Mouse (Mus musculus) kidney, adult 2 months (tissue): ENCODE measurements at regions not wholly inside any gene's neighbourhood (a gene's known extent, or its start where the extent isn't known, plus 50 kb on each side); places are given as distances from the start of the nearest gene placed in this dataset.

Source experiments
- CTCF ChIP-seq: fragments of 200-500 bp; conservative IDR thresholded peaks from 2 replicates; pipeline ENCODE4 v1.5.1; 2011; ENCODE audit warnings: low read depth, mild to moderate bottlenecking, control low read depth, low read length, moderate library complexity, mixed read lengths; ENCODE audit not compliant: insufficient read depth, insufficient read length
- POLR2A ChIP-seq: fragments of 200-500 bp; IDR thresholded peaks from one replicate; pipeline ENCODE4 v1.6.1; 2011; ENCODE audit warnings: low read depth, low read length, control low read depth

DNA sequence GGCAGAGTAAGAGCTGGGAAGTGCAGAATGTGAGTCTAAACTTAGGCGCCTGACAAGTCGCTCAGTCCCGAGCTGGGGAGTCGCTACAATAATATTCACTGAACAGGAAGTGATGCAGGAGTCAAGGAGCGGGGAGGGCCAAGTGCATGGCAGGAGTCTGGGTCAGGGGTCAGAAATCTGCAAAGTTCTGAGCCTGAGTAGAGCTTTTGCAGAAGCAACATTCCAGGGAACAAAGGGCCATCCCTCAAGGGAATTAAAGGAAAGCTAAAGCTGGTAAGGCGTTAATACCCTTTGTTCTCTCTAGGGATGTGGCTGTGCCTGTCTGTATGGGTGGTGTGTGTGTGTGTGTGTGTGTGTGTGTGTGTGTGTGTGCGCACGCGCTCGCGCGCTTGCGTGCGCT is 52.7 kb upstream of the Gm9887 start:
- TF ChIP-seq CTCF (no peak), POLR2A (no peak)
